Mouse (Mus musculus) myocyte (in vitro differentiated cells): ENCODE data around the gene Igsf23.

Source experiments
- CEBPB ChIP-seq: IDR thresholded peaks from 2 replicates; pipeline ENCODE4 v1.6.1; 2011; ENCODE audit warnings: mild to moderate bottlenecking, moderate library complexity; ENCODE audit not compliant: poor library complexity, insufficient read depth, severe bottlenecking
- E2F4 ChIP-seq: IDR thresholded peaks from one replicate; pipeline ENCODE4 v1.6.1; 2011; ENCODE audit warnings: mild to moderate bottlenecking, control low read depth, moderate library complexity; ENCODE audit not compliant: insufficient read depth
- POLR2A ChIP-seq: IDR thresholded peaks from one replicate; pipeline ENCODE4 v1.6.1; 2011; ENCODE audit warnings: low read depth, mild to moderate bottlenecking, control low read depth, moderate library complexity; ENCODE audit not compliant: insufficient read length
- POLR2AphosphoS2 ChIP-seq: IDR thresholded peaks from one replicate; pipeline ENCODE4 v1.6.1; 2011; ENCODE audit warnings: low read depth, control low read depth; ENCODE audit not compliant: insufficient read length
- TCF3 ChIP-seq: IDR thresholded peaks from one replicate; pipeline ENCODE4 v1.6.1; 2011; ENCODE audit warnings: low read depth, control low read depth; ENCODE audit not compliant: insufficient read length
- USF1 ChIP-seq: IDR thresholded peaks from one replicate; pipeline ENCODE4 v1.6.1; 2011; ENCODE audit warnings: low read depth, mild to moderate bottlenecking, control low read depth, moderate library complexity

DNA sequence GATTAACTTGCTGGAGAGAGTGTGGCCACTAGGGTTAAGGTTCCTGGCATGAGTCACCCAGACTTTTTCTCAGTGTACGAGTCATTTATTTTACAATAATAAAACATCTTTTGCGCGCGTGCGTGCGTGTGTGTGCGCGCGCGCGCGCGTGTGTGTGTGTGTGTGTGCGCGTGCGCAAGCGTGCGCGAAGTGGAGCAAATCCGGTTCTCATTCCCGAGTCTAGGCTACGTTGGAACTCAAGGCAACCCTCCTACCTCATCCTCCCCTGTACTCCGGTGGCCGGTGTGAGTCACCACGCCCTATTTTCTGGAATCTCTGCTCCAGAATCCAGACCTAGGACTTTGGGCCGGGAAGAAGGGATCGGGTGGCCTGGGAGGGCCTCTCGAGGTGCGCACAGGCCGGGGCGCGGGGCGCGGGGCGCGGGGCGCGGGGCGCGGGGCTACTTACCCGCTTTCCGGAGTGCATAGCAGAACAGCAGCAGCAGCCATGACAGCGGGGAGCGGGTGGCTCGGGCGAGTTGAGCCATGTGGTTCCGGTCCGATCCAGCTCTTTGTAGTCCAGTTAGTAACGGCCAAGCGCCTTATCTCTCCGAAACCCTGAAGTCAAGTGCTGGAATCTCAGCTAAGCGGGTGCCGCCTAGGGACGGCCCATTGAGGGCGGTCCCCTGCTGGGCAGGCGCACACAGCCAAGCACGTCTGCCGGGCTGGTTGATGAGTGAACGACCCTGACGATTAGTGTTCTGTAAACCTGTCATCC lies 29.9 kb downstream of the Igsf23 start, which contains the start of gene Pvr:
- peak; percentile 75 for TF ChIP-seq POLR2A
- TF ChIP-seq TCF3 = no peak
- no peak for TF ChIP-seq USF1
- TF ChIP-seq POLR2AphosphoS2 = peak; percentile 84
- no peak for TF ChIP-seq E2F4
- no peak for TF ChIP-seq CEBPB
